Mouse (Mus musculus) hindbrain, embryonic 16.5 days (tissue): ENCODE data around the gene Gng7. TPM values are rescaled to one million over a fixed set of nuclear protein-coding genes. Genes with fewer than 3 reads are reported as not detected.
"Not testable (repeated sequence)": the region's sequence is repeated elsewhere in the genome, so short reads cannot be mapped to it uniquely, and the experiment has no call there.

Source experiments
- ATAC-seq: fragments of 200-750 bp; cut with Nextera tagmentation; 2 replicates; pipeline ENCODE4 v1.8.0; 2017; ENCODE audit warnings: moderate TSS enrichment, moderate library complexity
- H3K27ac ChIP-seq: fragments of 300-500 bp; sonication (generic); 2 replicates; pipeline ENCODE4 v1.5.1; 2014; ENCODE audit warnings: low read depth, mild to moderate bottlenecking, control low read depth, low read length, moderate library complexity
- H3K27me3 ChIP-seq: fragments of 300-500 bp; sonication (generic); replicated peaks from 2 replicates; pipeline ENCODE4 v1.6.1; 2014; ENCODE audit warnings: low read length; ENCODE audit not compliant: control insufficient read depth, insufficient read depth
- H3K36me3 ChIP-seq: fragments of 300-500 bp; sonication (generic); 2 replicates; pipeline ENCODE4 v1.6.1; 2014; ENCODE audit warnings: mild to moderate bottlenecking, low read length, moderate library complexity, mixed read lengths; ENCODE audit not compliant: control insufficient read depth, insufficient read depth
- H3K4me1 ChIP-seq: fragments of 300-500 bp; sonication (generic); 2 replicates; pipeline ENCODE4 v1.6.1; 2014; ENCODE audit warnings: low read depth, low read length; ENCODE audit not compliant: control insufficient read depth, insufficient read depth
- H3K4me2 ChIP-seq: fragments of 300-500 bp; sonication (generic); 2 replicates; pipeline ENCODE4 v1.6.1; 2014; ENCODE audit warnings: mild to moderate bottlenecking, low read length, control low read depth, moderate library complexity
- H3K4me3 ChIP-seq: fragments of 300-500 bp; sonication (generic); 2 replicates; pipeline ENCODE4 v1.5.1; 2014; ENCODE audit warnings: mild to moderate bottlenecking, low read length, control low read depth, moderate library complexity
- H3K9ac ChIP-seq: fragments of 300-500 bp; sonication (generic); 2 replicates; pipeline ENCODE4 v1.6.1; 2014; ENCODE audit warnings: low read depth, mild to moderate bottlenecking, control low read depth, low read length, moderate library complexity
- H3K9me3 ChIP-seq: fragments of 300-500 bp; sonication (generic); 2 replicates; pipeline ENCODE4 v1.6.1; 2014; ENCODE audit warnings: mild to moderate bottlenecking, low read length, moderate library complexity; ENCODE audit not compliant: control insufficient read depth
- WGBS: fragments of 180-500 bp; shearing (Covaris S2); extraction: QIAGEN DNeasy Blood & Tissue Kit; methylation state at CpG from one replicate; pipeline ENCODE4 v1.1.7; 2014; 5-methylcytosine and 5-hydroxymethylcytosine counted together
- polyA plus RNA-seq: library from polyadenylated mRNA; unstranded; fragments of >200 nt; fragmentation: Nextera tagmentation; extraction: Ambion mirVana; gene quantifications from 2 replicates; pipeline ENCODE4 v1.2.1, GENCODE M21; 2015

The Gng7 gene
- polyA plus RNA-seq, 1 experiment from 2014 or later: 25.4 TPM

GRCm38 (mm10) chr10:80991007-80991406 lies 23.7 kb downstream of the Gng7 start:
- Histone ChIP-seq H3K27me3 (peaks cover 11% of the 10 kb centered on the region), H3K9ac (no peak overlapping the region), H3K27ac (no peak overlapping the region), H3K4me2 (no peak overlapping the region), H3K4me1 (peaks cover 7% of the 10 kb centered on the region), H3K9me3 (no peaks in the 10 kb centered on the region), H3K4me3 (no peak overlapping the region), H3K36me3 (no peaks in the 10 kb centered on the region)
- ATAC-seq: no peak
- WGBS: 7% methylated on average over 3 of the region's 3 CpGs

GRCm38 (mm10) chr10:80990406-80990805 lies 24.3 kb downstream of the Gng7 start:
- H3K36me3 ChIP-seq: no peaks in the 10 kb centered on the region
- H3K4me1 ChIP-seq: peaks cover 12% of the 10 kb centered on the region
- no peak overlapping the region for H3K4me2 ChIP-seq
- H3K27ac ChIP-seq: no peak overlapping the region
- 68% methylated on average over 7 of the region's 7 CpGs for WGBS
- no peak overlapping the region for H3K9ac ChIP-seq
- peaks cover 15% of the 10 kb centered on the region for H3K27me3 ChIP-seq
- H3K4me3 ChIP-seq: no peak overlapping the region
- no peaks in the 10 kb centered on the region for H3K9me3 ChIP-seq
- no peak for ATAC-seq

GRCm38 (mm10) chr10:80989854-80990253 lies 24.9 kb downstream of the Gng7 start:
- ATAC-seq, H3K27ac ChIP-seq, H3K9me3 ChIP-seq, H3K36me3 ChIP-seq, H3K9ac ChIP-seq, H3K4me2 ChIP-seq, H3K4me3 ChIP-seq: not testable (repeated sequence)
- Histone ChIP-seq H3K4me1 (peaks cover 12% of the 10 kb centered on the region), H3K27me3 (peaks cover 19% of the 10 kb centered on the region)
- WGBS: 65% methylated on average over 4 of the region's 4 CpGs

- 68% methylated on average over 6 of the region's 6 CpGs for WGBS
- Histone ChIP-seq H3K4me2 (no peak overlapping the region), H3K36me3 (no peaks in the 10 kb centered on the region), H3K27me3 (peaks cover 19% of the 10 kb centered on the region), H3K4me3 (no peak overlapping the region), H3K4me1 (peaks cover 12% of the 10 kb centered on the region), H3K27ac (no peak overlapping the region), H3K9me3 (no peaks in the 10 kb centered on the region), H3K9ac (no peak overlapping the region)
- no peak for ATAC-seq
Measured at GRCm38 (mm10) chr10:80989446-80989845, 25.3 kb downstream of the Gng7 start.

GRCm38 (mm10) chr10:80987709-80988441 lies 26.9 kb downstream of the Gng7 start:
- no peaks in the 10 kb centered on the region for H3K9me3 ChIP-seq
- no peak overlapping the region for H3K4me2 ChIP-seq
- WGBS: 10% methylated on average over 10 of the region's 10 CpGs
- no peak overlapping the region for H3K4me3 ChIP-seq
- ATAC-seq: peak; percentile 80
- peaks cover 21% of the 10 kb centered on the region for H3K27me3 ChIP-seq
- no peak overlapping the region for H3K9ac ChIP-seq
- H3K36me3 ChIP-seq: no peaks in the 10 kb centered on the region
- H3K27ac ChIP-seq: no peak overlapping the region
- H3K4me1 ChIP-seq: peaks cover 7% of the 10 kb centered on the region

GRCm38 (mm10) chr10:80986754-80987153 lies 28.0 kb downstream of the Gng7 start:
- no peak overlapping the region for H3K27ac ChIP-seq
- no peaks in the 10 kb centered on the region for H3K36me3 ChIP-seq
- H3K4me3 ChIP-seq: no peak overlapping the region
- no peak for ATAC-seq
- H3K4me1 ChIP-seq: peaks cover 7% of the 10 kb centered on the region
- H3K27me3 ChIP-seq: peaks cover 20% of the 10 kb centered on the region
- no peak overlapping the region for H3K4me2 ChIP-seq
- no peaks in the 10 kb centered on the region for H3K9me3 ChIP-seq
- no peak overlapping the region for H3K9ac ChIP-seq
- WGBS: 73% methylated on average over 6 of the region's 6 CpGs

GRCm38 (mm10) chr10:80985970-80986701 lies 28.6 kb downstream of the Gng7 start:
- Histone ChIP-seq H3K9me3 (no peaks in the 10 kb centered on the region), H3K27ac (no peak overlapping the region), H3K4me1 (peaks cover 7% of the 10 kb centered on the region), H3K27me3 (peaks cover 19% of the 10 kb centered on the region), H3K9ac (peak overlapping the region; percentile 52), H3K4me3 (peak overlapping the region; percentile 31), H3K36me3 (no peaks in the 10 kb centered on the region), H3K4me2 (peak overlapping the region; percentile 58)
- WGBS: 42% methylated on average over 13 of the region's 13 CpGs
- ATAC-seq: no peak

- WGBS: 9% methylated on average over 37 of the region's 37 CpGs
- Histone ChIP-seq H3K4me3 (peak overlapping the region; percentile 31), H3K9ac (peak overlapping the region; percentile 52), H3K4me1 (peaks cover 7% of the 10 kb centered on the region), H3K4me2 (peak overlapping the region; percentile 58), H3K27ac (no peak overlapping the region), H3K27me3 (peaks cover 19% of the 10 kb centered on the region), H3K9me3 (no peaks in the 10 kb centered on the region), H3K36me3 (no peaks in the 10 kb centered on the region)
- no peak for ATAC-seq
Measured at GRCm38 (mm10) chr10:80985241-80985969, 29.3 kb downstream of the Gng7 start.

GRCm38 (mm10) chr10:80984223-80984622 lies 30.5 kb downstream of the Gng7 start:
- no peak overlapping the region for H3K4me3 ChIP-seq

More at GRCm38 (mm10) chr10:80984223-80984622, 30.5 kb downstream of the Gng7 start:
- no peak overlapping the region for H3K9ac ChIP-seq
- peaks cover 7% of the 10 kb centered on the region for H3K4me1 ChIP-seq
- H3K9me3 ChIP-seq: no peaks in the 10 kb centered on the region
- peaks cover 17% of the 10 kb centered on the region for H3K27me3 ChIP-seq
- H3K4me2 ChIP-seq: no peak overlapping the region
- no peaks in the 10 kb centered on the region for H3K36me3 ChIP-seq
- ATAC-seq: no peak
- no peak overlapping the region for H3K27ac ChIP-seq
- 88% methylated on average over 12 of the region's 12 CpGs for WGBS
